Mouse (Mus musculus): ENCODE results near the gene Scrg1.

DNA sequence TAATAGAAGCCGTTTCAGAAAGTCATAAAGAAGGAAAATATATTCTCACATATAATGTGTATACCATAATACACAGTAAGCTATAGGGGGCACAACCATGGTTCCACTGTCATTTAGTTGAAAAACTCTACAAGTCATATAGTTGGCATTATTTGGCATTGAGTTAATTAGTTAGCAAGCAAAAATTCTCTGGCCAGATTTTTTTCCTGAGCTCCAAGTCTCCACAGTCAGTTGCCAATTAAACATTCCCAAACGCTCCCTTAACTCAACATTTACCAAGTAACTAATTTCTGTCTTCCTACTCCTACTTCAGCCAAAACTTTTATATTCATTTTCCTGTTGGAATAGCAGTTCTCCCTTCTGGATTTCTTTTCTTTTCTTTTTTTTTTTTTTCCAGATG, 2.4 kb upstream of the Scrg1 start:
- TF ChIP-seq POLR2A (IDR thresholded peaks at IDR 0.05; ENCODE audit: insufficient read depth, low read depth, low read length) (no peak), CTCF (IDR thresholded peaks at IDR 0.05) (no peak)
